In the genomic region with DNA sequence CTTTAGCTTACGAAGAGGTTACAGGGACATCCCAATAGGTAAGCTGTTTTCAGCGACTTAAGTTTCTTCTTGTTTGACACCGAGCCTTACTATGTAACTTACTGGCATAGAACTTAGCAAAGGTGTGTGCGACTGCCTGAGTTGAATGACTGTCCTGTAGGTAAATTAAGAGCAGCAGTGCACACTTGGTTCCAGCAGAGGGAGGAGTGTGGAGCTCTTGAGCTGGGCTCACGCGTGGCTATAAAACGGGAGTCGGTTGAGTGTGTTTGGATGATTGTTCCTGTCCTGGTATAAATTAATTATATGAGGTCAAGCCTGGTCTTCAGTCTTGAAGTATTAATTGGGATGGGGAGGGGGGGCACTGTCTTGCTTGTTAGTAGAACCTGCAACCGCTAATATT, we compare ENCODE assay signal across 25 mouse cellular contexts. TPM values are rescaled to one million over a fixed set of nuclear protein-coding genes. Genes with fewer than 3 reads are reported as not detected.
DNase-seq lines count a peak whose midpoint lies in the region; ATAC-seq and TF ChIP-seq lines count a peak whose summit lies in the region.
"Had no signal": no experiment of that assay in that cellular context is flagged by ENCODE, and none has a peak within 500 bp of the region (broad histone marks: within the 10 kb centered on the region; RNA-seq: fewer than 3 reads in every experiment).

No protein-coding gene starts in this region.

- H3K27me3 ChIP-seq in hindbrain, postnatal 0 days (ENCODE audit: insufficient read depth, low read length): no peaks in the 10 kb centered on the region
- H3K27me3 ChIP-seq in hindbrain, embryonic 14.5 days (ENCODE audit: control insufficient read depth, insufficient read depth, low read length): no peaks in the 10 kb centered on the region
- H3K27me3 ChIP-seq in lung, embryonic 14.5 days (ENCODE audit: insufficient read depth, low read length): no peaks in the 10 kb centered on the region
- no peaks in the 10 kb centered on the region for H3K27me3 ChIP-seq in embryonic facial prominence, embryonic 10.5 days (replicated peaks; ENCODE audit: low read depth, poor library complexity, severe bottlenecking)
- H3K27me3 ChIP-seq: limb, embryonic 15.5 days; liver, embryonic 15.5 days; midbrain, embryonic 13.5 days; neural tube, embryonic 12.5 days had no signal

- H3K9me3 ChIP-seq in hindbrain, postnatal 0 days (ENCODE audit: low read length): no peaks in the 10 kb centered on the region
- no peaks in the 10 kb centered on the region for H3K9me3 ChIP-seq in hindbrain, embryonic 14.5 days (ENCODE audit: control insufficient read depth, low read length)
- H3K9me3 ChIP-seq in lung, embryonic 14.5 days (ENCODE audit: low read depth, low read length): no peaks in the 10 kb centered on the region
- no peaks in the 10 kb centered on the region for H3K9me3 ChIP-seq in embryonic facial prominence, embryonic 10.5 days
- H3K9me3 ChIP-seq: forebrain, embryonic 10.5 days; hindbrain, embryonic 10.5 days; limb, embryonic 15.5 days; liver, embryonic 15.5 days; midbrain, embryonic 13.5 days; neural tube, embryonic 12.5 days had no signal

- TF ChIP-seq CTCF in hindbrain, postnatal 0 days (IDR thresholded peaks at IDR 0.05; ENCODE audit: low read depth): peak; percentile 35
- TF ChIP-seq CTCF in lung, embryonic 14.5 days (IDR thresholded peaks at IDR 0.05; ENCODE audit: low read depth): 0 out of 2 replicates have a peak, but pooled peaks have one; percentile 14

- ATAC-seq in hindbrain, postnatal 0 days: no peak
- no peak for ATAC-seq in hindbrain, embryonic 14.5 days (ENCODE audit: low FRiP score)
- no peak for ATAC-seq in lung, embryonic 14.5 days (ENCODE audit: insufficient read depth)
- ATAC-seq: forebrain, embryonic 16.5 days; midbrain, embryonic 13.5 days had no signal

- H3K4me3 ChIP-seq in hindbrain, postnatal 0 days (ENCODE audit: low read length): no peak overlapping the region
- H3K4me3 ChIP-seq in hindbrain, embryonic 14.5 days (replicated peaks; ENCODE audit: low read length): no peak overlapping the region
- no peak overlapping the region for H3K4me3 ChIP-seq in lung, embryonic 14.5 days (ENCODE audit: low read depth, low read length)
- no peak overlapping the region for H3K4me3 ChIP-seq in embryonic facial prominence, embryonic 10.5 days
- H3K4me3 ChIP-seq: forebrain, embryonic 10.5 days; hindbrain, embryonic 10.5 days; limb, embryonic 15.5 days; liver, embryonic 15.5 days; midbrain, embryonic 13.5 days; neural tube, embryonic 12.5 days had no signal

- no peak for DNase-seq in hindbrain, postnatal 0 days (ENCODE audit: low spot score)
- DNase-seq in hindbrain, embryonic 14.5 days (ENCODE audit: low spot score): no peak
- DNase-seq in lung, embryonic 14.5 days: no peak
- no peak for DNase-seq in lung, postnatal 14 days
- DNase-seq in ZHBTc4 (ENCODE audit: low read depth, low spot score): peak; percentile 60
- DNase-seq in embryonic facial prominence, embryonic 10.5 days (ENCODE audit: low spot score): no peak
- DNase-seq in gastrocnemius, adult 8-10 months (ENCODE audit: low spot score in 2 of 2): no peak
- DNase-seq: adrenal gland, postnatal 25 days; cerebellum, adult 9-10 months; gastrocnemius, postnatal 25 days; kidney, adult 8-10 months; kidney, postnatal 25 days; layer of hippocampus, adult 9-11 months; left cerebral cortex, postnatal 4 days; right cerebral cortex, postnatal 14 days had no signal

- 95% methylated on average over 9 of the region's 9 CpGs for WGBS in hindbrain, postnatal 0 days
- 93% methylated on average over 9 of the region's 9 CpGs for WGBS in hindbrain, embryonic 14.5 days
- 91% methylated on average over 9 of the region's 9 CpGs for whole genome bisulfite sequencing in lung, embryonic 14.5 days
- WGBS in embryonic facial prominence, embryonic 10.5 days: 94% methylated on average over 9 of the region's 9 CpGs

- H3K4me2 ChIP-seq in hindbrain, postnatal 0 days (ENCODE audit: low read depth, low read length): no peak overlapping the region
- H3K4me2 ChIP-seq in hindbrain, embryonic 14.5 days (replicated peaks): no peak overlapping the region
- H3K4me2 ChIP-seq in lung, embryonic 14.5 days: no peak overlapping the region
- H3K4me2 ChIP-seq: limb, embryonic 15.5 days; liver, embryonic 15.5 days; midbrain, embryonic 13.5 days; neural tube, embryonic 12.5 days had no signal

- no peak overlapping the region for H3K27ac ChIP-seq in hindbrain, postnatal 0 days
- no peak overlapping the region for H3K27ac ChIP-seq in hindbrain, embryonic 14.5 days
- no peak overlapping the region for H3K27ac ChIP-seq in lung, embryonic 14.5 days (ENCODE audit: low read depth)
- no peak overlapping the region for H3K27ac ChIP-seq in embryonic facial prominence, embryonic 10.5 days (replicated peaks)
- H3K27ac ChIP-seq: forebrain, embryonic 10.5 days; hindbrain, embryonic 10.5 days; limb, embryonic 15.5 days; liver, embryonic 15.5 days; midbrain, embryonic 13.5 days; neural tube, embryonic 12.5 days had no signal

- H3K36me3 ChIP-seq in hindbrain, postnatal 0 days (ENCODE audit: insufficient read depth, low read length): peaks cover 41% of the 10 kb centered on the region
- peaks cover 66% of the 10 kb centered on the region for H3K36me3 ChIP-seq in hindbrain, embryonic 14.5 days (replicated peaks; ENCODE audit: control insufficient read depth, insufficient read depth)
- H3K36me3 ChIP-seq in lung, embryonic 14.5 days (ENCODE audit: insufficient read depth): peaks cover 78% of the 10 kb centered on the region
- peaks cover 96% of the 10 kb centered on the region for H3K36me3 ChIP-seq in embryonic facial prominence, embryonic 10.5 days (replicated peaks)

- no peaks in the 10 kb centered on the region for H3K4me1 ChIP-seq in hindbrain, postnatal 0 days (ENCODE audit: insufficient read depth, low read length)
- no peaks in the 10 kb centered on the region for H3K4me1 ChIP-seq in hindbrain, embryonic 14.5 days (replicated peaks; ENCODE audit: control insufficient read depth, insufficient read depth, low read length)
- H3K4me1 ChIP-seq in lung, embryonic 14.5 days (ENCODE audit: insufficient read depth): no peaks in the 10 kb centered on the region
- H3K4me1 ChIP-seq in embryonic facial prominence, embryonic 10.5 days: no peaks in the 10 kb centered on the region
- H3K4me1 ChIP-seq: forebrain, embryonic 10.5 days; hindbrain, embryonic 10.5 days; limb, embryonic 15.5 days; liver, embryonic 15.5 days; midbrain, embryonic 13.5 days; neural tube, embryonic 12.5 days had no signal

- no peak overlapping the region for H3K9ac ChIP-seq in hindbrain, postnatal 0 days (replicated peaks; ENCODE audit: low read length)
- no peak overlapping the region for H3K9ac ChIP-seq in hindbrain, embryonic 14.5 days
- H3K9ac ChIP-seq in lung, embryonic 14.5 days: no peak overlapping the region
- H3K9ac ChIP-seq: limb, embryonic 15.5 days; liver, embryonic 15.5 days; midbrain, embryonic 13.5 days; neural tube, embryonic 12.5 days had no signal

RNA-seq across cellular contexts. Expression of a gene that starts 23.1 kb away (rescaled TPM):
- 1.0 and 6.3 TPM in 2 replicates for total RNA-seq in hindbrain, postnatal 0 days (2014; rRNA removed)
- polyA plus RNA-seq in hindbrain, postnatal 0 days (2015; fragmentation: Nextera tagmentation; extraction: Ambion mirVana): 0.88 and 1.2 TPM in 2 replicates
- polyA plus RNA-seq in hindbrain, embryonic 14.5 days (2014; fragmentation: Nextera tagmentation; extraction: Ambion mirVana): 1.0 TPM in 2 replicates
- polyA plus RNA-seq in lung, embryonic 14.5 days (2014; fragmentation: Nextera tagmentation; extraction: Ambion mirVana): 0.51 and 0.61 TPM in 2 replicates
- 0.05 TPM in 1 of 2 replicates, not detected in the other for polyA plus RNA-seq in embryonic facial prominence, embryonic 10.5 days (2016; fragmentation: Nextera tagmentation; extraction: Ambion mirVana)
- 1 to 10 TPM; 1.4 to 2.4 (median 2.1) TPM for total RNA-seq in gastrocnemius, adult 8-10 months (2022)
- total RNA-seq: megakaryocyte, adult 5-6 weeks; MEL had no signal
- polyA plus RNA-seq: embryonic facial prominence, embryonic 11.5 days; forebrain, embryonic 10.5 days; liver, embryonic 15.5 days had no signal

RNA-seq across cellular contexts. Expression of a gene that starts 34.3 kb away (rescaled TPM):
- 19.4 and 80.8 TPM in 2 replicates for total RNA-seq in hindbrain, postnatal 0 days (2014; rRNA removed)
- 33.6 and 36.0 TPM in 2 replicates for polyA plus RNA-seq in hindbrain, postnatal 0 days (2015; fragmentation: Nextera tagmentation; extraction: Ambion mirVana)
- polyA plus RNA-seq in hindbrain, embryonic 14.5 days (2014; fragmentation: Nextera tagmentation; extraction: Ambion mirVana): 50.3 and 50.9 TPM in 2 replicates
- 95.5 and 102 TPM in 2 replicates for polyA plus RNA-seq in lung, embryonic 14.5 days (2014; fragmentation: Nextera tagmentation; extraction: Ambion mirVana)
- 111 and 117 TPM in 2 replicates for polyA plus RNA-seq in embryonic facial prominence, embryonic 10.5 days (2016; fragmentation: Nextera tagmentation; extraction: Ambion mirVana)
- total RNA-seq in gastrocnemius, adult 8-10 months (2022): 10 to 100 TPM; 26.4 to 29.4 (median 28.1) TPM
